Mouse (Mus musculus): Measurements from ENCODE around the gene Nacad.
A peak's percentile ranks its signal among the peaks of the same experiment; 100 is the strongest.

Gene Nacad

DNA sequence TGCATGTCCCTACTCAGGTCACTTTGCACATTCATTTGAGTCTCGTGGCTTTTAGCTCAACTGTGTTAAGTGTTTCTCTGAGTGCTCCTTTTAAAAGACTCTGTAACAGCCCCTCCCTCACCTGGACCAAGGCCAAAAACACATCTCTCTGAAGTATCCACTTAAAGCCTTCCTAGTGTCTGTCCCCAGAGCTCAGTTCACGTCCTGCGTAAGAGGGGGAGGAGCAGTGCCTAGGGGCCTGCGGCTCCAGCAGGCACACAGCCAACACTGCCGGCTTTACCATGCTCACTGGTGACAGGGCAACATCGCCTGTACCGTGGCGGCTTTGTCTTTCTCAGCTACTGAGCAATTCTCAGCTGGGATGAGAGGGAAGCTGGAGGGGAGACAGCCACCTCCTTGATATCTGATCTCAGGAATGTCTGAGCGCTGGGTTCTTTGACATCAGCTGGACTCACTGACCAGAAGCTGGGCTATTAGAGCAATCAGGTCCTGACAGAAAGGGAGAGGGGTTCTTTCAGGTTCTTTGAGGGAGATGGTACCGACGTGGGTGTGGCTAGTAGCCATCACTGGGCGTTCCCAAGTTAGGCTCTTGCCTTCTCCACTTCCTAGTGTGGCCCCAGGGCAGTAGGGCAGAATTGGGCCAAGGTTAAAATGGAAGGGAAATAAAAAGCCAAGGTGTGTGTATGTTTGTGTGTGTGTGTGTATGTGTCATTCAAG lies 1.8 kb downstream of the Nacad start:
- DNase-seq (ENCODE audit: extremely low read depth, low read depth, low spot score): no peak

DNA sequence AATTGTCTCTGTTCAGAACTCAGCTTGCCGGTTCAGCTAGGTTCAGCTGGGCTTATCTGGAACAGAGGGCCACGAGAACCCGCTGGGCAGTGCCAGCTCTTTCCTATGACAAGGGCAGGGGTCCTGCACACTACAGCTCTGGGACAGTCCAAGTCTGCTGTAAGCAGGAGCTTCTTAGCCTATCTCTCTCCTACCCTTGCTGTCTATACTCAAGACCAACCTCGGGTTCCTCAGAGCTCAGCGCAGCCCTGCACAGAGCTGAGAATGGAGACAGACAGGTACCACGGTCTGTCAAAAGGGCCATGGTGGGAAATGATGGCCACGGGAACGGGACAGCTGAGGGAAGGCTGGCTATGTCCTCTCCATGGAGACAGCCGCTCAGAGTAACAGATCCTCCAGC lies 2.6 kb downstream of the Nacad start:
- no peak for DNase-seq (ENCODE audit: extremely low read depth, low read depth, low spot score)

DNA sequence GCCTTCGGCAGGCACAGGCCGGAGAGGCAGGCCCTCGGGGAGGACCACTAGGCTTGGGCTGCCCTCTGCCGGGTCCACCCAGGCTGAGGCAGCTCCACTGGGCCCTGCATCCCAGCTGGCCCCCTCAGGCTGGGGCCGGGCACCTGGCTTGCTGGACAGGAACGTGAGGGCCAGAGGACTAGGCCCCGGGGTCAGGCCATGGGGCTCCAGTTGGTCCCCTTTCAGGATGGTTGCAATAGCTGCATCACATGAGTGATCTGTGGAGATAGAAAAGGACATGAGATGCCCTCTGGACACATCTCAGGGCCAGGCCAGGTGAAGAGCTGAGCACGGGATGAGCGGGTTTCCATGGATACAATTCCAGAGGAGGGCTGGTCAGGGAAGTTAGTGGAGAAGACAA lies 3.2 kb downstream of the Nacad start:
- no peak for DNase-seq (ENCODE audit: extremely low read depth, low read depth, low spot score)

DNA sequence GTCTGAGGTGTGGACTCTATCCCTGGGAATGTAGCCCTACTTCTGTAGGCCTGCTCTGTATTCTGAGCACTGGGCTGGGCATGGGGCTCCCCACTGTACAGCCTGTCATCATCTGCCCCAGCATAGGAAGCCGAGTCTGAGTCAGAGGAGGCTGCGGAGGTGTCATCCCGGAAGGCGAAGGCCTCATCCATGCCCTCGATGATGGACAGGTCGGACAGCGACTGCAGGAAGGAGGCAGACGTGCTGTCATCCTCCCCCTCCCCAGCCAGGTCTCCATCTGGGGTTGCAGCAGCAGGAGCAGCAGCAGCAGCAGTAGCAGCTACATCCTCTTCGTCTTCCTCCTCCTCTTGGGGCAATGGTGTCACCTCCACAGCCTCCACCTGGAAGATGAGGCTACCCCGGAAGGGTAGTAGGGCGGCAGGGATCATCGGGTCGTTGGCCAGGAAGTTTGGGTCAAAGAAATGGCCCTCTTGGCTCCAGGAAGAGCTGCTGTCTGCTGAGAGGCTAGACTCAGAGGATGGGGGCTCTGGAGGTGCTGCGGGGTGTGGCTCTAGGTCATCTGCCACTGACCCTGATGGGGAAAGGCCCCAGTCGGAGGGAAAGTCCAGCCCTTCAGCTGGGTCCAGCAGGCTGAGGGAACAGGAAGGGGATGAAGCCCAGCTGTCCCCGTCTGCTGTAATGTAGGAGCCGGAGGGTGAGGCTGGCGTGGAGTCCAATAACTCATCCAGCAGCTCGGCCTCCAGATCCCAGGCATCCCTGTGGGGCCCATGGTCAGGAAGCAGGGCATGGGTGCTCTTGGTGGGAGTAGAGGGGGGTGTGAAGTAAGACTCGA lies 4.0 kb downstream of the Nacad start:
- no peak for DNase-seq (ENCODE audit: extremely low read depth, low read depth, low spot score)

DNA sequence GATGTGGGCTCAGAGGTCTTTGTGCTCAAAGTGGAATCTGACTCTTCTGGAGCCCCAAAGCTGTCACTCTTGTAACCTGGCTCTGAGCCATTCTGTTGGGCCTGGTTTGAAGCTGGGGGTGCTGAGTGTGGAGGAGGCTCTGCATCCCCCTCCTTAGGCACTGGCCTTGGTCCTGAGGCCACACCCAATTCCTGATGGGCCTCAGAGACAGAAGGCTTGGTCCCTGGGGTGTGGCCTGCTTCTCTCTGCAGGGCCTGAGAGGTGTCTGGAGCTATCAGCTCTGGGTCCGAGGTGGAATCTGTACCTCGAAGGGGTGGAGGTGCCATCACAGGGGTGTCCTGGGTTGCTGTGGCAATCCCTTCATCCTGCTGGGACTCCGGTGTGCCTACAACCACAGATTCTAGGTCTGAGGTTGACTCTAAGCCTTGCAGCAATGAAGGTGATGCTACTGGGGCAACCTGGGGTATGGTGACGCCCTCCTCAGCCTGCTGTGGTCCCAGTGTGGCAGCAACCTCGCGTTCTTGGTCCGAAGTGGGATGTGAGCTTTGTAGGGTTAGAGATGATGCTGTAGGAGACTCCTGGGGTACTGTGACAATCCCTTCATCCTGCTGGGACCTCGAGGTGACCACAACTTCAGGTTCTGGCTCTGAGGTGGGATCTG lies 5.4 kb downstream of the Nacad start:
- no peak for DNase-seq (ENCODE audit: extremely low read depth, low read depth, low spot score)

DNA sequence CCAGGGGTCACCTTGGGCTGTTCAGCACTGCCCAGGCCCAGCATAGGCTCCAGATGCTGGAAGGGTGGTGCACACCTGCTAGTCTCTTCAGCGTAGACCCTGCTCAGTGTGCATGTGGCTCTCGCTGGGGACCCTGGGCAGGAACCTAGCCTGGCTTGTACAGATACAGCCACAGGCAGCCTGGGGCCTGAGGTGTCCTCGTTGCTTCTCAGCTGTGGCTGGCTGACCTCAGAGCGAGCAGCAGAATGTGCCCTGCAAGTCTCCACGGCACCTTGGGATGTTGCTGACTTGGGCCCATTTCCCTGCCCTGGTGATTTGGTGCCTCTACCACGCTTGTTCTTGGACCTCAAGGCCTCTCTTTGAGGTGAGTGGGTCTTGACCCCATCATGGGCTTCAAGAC lies 6.0 kb downstream of the Nacad start:
- DNase-seq (ENCODE audit: extremely low read depth, low read depth, low spot score): no peak

DNA sequence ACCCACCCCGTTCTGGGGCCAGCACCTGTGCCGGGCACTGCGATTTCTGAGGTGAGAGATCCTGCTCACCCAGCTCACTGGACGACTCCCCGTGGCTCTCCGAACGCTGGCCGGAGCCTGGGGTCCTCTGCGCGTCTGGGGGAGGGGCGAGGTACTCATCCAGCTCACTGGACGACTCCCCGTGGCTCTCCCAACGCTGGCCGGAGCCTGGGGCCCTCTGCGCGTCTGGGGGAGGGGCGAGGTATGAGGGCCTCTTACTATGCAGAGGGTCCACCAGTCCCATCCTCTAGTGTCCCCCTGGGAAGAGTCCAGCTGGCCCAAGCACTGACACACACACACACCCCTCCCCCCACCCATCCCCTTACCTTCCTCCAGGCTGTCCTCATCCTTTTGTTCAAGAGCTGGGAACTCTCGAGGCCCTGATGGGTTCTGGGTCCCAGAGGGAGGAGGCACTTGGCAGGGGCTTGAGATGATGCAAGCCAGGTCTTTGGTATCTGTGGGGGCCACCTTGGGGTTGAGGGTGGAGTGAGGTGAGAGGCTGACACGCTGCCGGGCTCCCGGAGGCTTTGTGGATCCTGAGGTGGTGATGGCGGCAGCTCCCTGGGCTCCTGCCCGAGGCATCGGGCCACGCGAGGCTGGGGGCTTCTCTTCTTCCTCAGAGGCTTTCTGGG lies 6.7 kb downstream of the Nacad start:
- no peak for DNase-seq (ENCODE audit: extremely low read depth, low read depth, low spot score)

DNA sequence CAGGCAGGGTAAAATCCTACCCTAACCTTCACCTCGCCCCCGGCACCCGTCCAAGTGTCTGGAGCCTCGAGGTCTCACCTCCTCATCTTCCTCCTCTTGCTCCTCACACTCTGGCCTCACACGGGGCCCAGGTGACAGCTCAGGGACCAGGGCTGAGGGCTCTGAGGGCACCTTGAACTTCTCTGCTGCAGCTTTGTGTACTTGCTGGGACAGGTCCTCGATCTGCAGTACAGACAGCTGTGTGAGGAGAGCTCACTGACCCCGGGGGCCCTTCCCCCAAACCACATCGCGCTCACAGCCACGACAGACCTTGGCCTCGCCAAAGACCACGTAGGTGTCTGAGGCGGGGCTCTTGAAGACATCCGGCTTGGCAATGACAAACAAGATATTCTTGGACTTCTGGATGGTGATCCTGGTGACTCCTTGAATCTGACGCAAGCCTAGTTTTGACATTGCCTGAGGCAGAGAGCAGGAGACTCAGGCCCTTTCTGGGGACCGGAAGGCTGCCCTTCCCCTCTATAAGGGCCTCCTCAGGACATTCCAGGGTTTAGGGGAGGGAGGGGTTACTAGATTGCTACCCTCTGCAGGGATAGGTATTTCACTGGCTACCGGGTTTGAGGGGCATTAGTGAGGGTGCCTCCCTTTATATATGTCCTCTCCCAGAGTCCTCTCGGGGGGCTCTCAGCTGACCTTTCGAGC lies 7.5 kb downstream of the Nacad start:
- no peak for DNase-seq (ENCODE audit: extremely low read depth, low read depth, low spot score)

DNA sequence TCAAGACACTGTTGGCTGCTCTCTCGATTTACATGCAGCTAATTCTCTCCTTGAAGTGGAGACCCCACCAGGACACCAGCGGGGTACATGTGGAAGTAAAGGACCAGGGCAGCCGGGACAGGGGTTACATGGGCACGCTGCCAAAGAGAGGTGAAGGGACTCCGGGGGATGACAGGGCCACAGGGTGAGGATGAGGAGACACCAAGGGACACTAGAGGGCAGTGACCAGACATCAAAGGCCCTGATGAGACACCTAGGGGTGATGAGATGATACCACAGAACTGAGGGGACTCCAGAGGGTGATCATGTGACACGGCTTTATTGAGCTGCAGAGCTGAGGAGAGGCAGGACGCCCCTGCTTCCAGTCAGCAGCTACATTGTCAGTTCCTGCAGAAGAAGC lies 8.3 kb downstream of the Nacad start:
- DNase-seq (ENCODE audit: extremely low read depth, low read depth, low spot score): no peak

DNA sequence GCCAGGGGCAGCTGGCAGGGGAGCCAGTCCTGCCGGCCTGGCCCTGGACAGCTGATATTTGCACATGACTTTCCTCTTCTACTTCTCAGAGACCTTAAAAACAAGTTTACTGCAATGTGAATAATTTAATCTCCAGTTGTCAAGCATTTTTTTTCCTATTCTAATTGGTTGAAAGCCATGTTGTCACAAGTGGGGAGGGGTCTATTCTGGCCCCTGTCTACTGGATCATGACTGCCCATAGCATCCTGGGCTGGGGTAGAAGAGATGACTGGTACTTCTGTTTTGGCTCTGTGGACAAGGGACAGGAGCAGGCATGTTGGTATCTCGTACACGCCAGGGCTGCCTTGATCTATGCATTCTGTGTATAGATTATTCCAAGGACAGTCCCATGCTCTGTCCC lies 9.2 kb downstream of the Nacad start:
- DNase-seq (ENCODE audit: extremely low read depth, low read depth, low spot score): no peak

DNA sequence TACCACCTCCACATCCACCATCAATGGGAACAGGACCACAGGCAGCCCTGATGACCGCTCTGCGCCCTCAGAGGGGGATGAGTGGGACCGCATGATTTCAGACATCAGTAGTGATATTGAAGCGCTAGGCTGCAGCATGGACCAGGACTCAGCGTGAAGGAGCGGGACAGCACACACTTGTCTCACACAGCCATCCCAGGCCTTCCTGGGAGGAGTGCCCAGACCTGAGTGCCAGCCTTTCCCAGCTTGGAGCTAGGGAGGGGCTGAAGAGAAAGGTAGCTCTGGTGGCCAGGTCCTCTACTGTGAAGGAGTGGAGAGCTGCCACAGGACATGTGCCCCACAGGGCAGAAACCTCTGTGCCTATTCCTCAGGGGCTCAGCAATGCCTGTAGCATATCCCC lies 9.6 kb downstream of the Nacad start:
- no peak for DNase-seq (ENCODE audit: extremely low read depth, low read depth, low spot score)

DNA sequence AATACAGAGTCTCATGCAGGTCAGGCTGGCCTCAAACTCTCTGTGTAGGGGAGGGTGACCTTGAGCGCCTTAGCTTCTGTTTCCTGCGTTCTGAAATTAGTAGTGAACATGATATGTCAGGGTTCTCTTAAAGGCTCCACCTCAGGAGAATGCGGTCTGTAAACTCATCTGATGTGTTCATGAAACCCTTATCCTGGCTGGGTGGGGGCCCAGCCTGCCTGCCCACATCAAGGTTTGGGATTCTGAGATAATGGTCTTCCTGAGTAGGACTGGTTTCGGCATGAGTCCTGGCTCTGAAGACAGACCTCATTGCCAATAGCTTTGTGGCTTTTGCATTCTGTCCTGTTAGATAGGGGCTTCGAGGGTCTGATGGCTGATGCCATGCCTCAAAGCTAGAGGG lies 10.5 kb downstream of the Nacad start:
- no peak for DNase-seq (ENCODE audit: extremely low read depth, low read depth, low spot score)

DNA sequence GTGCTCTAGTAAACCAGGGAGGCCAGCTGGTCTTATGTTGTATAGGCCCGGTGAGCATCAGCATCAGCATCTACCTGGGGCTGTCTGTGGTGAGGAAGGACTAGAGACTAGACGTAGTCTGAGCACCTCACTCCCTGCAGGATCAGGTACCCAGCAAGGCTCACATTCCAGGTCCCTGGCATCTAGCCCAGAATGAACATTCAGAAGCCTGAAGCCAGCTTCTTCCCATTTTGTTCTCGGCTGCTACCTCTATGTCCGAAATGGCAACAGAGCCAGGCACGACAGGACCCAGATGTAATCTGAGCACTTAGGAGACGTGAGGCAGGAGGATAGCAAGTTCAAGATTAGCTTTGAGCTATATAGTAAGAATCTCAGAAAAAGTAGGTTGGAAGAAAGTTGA lies 11.0 kb downstream of the Nacad start:
- DNase-seq (ENCODE audit: extremely low read depth, low read depth, low spot score): no peak

DNA sequence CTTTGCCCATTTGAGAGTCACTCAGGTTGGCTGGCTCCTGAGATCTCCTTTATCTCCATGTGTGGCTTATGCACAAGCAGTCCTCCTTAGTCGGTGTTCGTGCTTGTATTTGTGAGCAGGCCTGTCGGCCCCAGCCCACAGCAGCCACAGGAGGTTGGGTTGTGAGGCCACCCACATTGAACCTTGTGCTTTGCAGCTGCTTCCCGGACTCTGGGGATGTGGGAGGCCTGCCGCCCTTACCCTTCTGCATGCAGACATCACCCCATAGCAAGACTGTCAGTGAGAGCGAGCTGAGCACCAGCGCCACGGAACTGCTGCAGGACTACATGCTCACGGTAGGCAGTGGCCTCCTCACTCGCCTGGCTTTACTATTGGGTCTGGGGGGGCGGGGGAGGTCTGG lies 12.4 kb downstream of the Nacad start:
- no peak for DNase-seq (ENCODE audit: extremely low read depth, low read depth, low spot score)

DNA sequence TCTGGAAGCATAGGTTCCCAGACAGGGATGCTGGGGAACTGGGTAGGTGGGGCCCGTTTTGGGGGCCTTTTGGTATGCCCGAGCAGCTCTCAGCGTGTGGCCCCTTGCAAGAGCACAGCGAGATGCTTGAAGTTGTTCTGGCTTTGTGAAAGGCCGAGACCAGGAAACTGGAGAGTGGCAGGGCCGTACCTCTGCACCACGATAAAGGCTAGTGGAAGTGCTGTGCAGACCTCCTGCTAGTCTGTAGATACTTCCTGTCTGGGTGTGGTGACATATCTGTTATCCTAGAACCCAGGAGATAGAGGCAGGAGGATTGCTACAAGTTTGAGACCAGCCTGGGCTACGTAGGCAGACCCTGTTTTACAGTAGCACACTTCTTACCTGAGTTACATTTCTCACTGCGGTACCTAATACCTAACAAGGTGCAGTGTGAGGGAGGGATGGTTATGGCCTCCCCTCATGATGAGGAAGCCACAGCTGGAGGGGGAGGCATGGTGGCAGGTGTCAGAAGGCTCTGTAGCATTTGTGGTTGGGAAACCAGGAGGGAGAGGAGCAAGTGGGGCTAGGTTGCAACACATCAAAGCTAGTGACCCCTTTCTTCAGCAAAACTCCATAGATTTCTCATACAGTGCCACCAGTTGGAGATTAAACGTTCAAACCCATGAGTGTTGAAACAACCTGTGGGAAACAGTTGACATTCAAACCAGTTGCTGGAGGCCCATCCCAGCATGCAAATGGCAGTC lies 14.7 kb downstream of the Nacad start:
- no peak for DNase-seq (ENCODE audit: extremely low read depth, low read depth, low spot score)

DNA sequence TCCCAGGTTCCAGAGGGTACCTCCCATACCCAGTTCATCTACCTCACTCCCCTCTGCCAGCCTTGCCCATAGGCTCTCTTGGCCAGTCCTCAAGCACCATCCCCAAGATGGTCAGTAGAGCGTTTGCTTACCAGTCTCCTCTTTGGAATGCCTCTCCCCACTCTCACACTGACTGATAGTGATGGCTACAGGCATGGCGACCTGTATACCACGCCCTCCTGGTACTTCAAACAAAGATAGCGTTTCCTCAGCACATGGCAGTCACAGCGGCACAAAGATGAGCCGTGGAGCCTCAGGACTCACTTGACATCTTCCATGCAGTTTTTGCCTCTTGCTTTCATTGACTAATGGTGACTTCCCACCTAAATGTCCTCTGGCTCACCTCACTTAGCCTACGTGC lies 16.0 kb downstream of the Nacad start:
- no peak for DNase-seq (ENCODE audit: extremely low read depth, low read depth, low spot score)

DNA sequence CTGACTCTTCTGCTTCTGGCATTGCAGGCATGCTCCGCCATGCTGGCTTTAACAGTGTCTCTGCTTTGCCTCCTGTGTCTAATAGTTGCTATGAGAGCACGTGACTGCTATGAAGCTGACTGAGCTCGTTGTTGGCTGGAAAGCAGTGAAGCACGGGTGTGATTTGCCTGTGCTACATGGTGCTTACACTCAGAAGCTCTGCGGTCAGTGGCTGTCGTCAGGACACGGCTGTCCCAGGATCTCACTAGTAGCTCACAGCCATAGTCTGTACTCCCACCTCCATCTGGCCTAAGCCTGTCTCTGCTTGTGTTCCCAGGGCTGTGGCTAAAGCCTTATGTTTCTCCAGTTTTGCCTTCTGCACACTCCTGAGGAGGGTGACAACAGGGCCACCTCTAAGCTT lies 17.6 kb downstream of the Nacad start:
- DNase-seq (ENCODE audit: extremely low read depth, low read depth, low spot score): peak; percentile 11

DNA sequence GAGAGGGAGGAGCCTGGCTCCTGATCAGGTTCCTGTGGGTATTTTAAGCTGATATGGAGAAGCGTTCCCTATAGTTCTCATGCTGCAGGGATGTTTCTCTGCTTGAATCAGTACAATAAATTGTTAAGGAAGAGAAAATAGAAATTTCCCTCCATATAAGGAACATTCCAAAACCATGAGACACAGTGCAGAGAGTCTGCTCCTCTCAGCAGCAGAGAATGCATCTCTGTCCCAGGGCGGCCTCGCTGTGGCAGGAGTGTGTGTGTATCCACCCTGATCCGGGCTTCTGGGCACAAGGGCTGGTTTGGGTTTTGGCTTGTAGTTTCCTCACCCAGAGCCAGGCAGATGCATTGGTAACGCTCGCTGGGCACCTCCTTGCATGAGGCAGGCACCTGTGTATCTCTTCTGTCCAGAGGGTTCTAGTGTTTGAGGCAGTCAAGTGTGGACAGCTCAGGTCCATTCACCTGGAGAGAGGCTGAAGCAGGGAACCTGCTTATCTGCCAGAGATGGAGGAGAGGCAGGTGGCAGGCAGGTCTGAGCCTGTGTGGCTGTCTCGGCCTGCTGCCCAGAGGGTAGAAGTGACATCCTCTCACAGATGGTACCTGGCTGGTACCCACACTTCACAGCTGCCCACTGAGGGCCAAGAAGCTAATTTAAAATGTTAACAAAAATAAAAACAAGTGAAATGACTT lies 18.5 kb downstream of the Nacad start:
- no peak for DNase-seq (ENCODE audit: extremely low read depth, low read depth, low spot score)

DNA sequence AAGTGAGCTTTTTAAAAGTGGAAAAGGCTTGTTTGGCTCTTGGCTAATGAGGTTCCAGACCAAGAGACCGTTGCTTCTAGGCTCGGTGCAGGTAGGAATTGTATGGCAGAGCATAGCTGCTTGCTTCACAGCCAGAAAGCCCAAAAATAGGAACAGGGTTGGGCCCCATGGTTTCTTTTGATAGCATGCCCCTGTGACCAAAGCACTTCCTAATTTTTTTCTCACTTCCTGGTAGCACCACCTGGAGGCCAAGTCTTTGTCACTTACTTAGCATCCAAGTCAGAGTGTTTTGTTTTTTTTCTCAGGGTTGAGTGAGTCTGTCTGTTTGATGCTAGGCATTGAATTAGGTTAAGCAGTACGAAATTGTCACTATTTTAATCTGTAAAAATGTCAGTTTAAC lies 19.2 kb downstream of the Nacad start:
- no peak for DNase-seq (ENCODE audit: extremely low read depth, low read depth, low spot score)

DNA sequence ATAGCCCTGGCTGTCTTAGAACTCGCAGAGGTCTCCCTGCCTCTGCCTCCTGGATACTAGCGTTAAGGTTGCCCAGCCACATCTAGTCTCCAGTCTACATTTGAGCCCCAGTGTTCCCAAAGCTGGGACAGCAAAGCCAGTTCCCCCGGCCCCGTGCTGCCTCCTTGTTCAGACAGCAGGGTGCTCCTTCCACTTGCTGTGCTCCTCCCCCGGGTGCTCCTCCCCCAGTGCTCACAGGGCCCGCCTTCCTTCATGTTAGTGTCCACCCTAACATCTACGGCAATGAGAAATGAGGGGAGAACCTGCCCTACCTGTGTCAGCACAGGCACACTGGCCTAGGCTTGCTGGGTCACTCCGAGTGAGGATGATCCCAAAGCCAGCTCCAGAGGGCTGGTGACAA lies 20.1 kb downstream of the Nacad start:
- DNase-seq (ENCODE audit: extremely low read depth, low read depth, low spot score): no peak
